Mouse (Mus musculus): ENCODE measurements around the gene Ccdc191. TPM values are rescaled to one million over a fixed set of nuclear protein-coding genes. Genes with fewer than 3 reads are reported as not detected.

The Ccdc191 gene
- polyA plus RNA-seq, 1 experiment, result 7.1 TPM

DNA sequence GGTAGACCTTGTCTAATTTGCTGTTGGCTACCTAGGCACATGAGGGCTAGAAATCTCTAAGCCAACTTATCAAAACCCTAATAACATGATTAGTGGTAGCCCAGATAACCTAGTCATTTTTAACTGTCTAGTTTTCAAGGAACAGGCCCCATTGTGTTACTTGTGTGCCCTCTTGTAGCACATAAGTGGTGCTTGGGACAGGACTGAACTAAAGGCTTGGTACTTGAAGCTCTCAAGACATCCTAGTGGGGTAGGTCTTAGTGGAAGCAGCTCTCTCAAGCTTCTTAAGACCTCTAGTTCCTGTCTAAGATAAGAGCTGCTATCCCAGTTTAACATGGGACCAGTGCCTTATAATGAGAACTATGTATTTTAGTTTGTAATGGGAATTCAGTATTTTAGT is 41.0 kb downstream of the Ccdc191 start:
- DNase-seq (ENCODE audit: extremely low spot score in 1 of 2, low spot score in 1 of 2), result no peak

DNA sequence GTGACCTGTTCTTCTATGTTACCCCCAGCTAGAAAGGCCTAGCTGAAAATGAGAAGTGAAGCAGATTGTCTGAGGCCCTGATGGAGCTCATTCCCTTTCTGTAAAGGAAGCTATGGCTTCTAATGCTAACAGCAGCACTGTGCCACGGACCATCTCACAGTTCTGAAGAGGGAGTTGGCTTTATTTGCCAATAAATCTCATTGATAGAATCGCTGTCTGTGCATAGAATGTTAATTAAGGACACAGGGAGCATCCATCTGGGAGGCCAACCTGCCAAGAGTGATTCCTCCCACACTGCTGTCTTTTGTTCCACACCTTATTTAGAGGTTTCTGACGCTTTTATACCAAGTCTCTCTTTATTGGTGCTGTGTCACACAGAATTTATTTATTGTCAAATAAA is 41.9 kb downstream of the Ccdc191 start:
- no peak for DNase-seq (ENCODE audit: extremely low spot score in 1 of 2, low spot score in 1 of 2)

DNA sequence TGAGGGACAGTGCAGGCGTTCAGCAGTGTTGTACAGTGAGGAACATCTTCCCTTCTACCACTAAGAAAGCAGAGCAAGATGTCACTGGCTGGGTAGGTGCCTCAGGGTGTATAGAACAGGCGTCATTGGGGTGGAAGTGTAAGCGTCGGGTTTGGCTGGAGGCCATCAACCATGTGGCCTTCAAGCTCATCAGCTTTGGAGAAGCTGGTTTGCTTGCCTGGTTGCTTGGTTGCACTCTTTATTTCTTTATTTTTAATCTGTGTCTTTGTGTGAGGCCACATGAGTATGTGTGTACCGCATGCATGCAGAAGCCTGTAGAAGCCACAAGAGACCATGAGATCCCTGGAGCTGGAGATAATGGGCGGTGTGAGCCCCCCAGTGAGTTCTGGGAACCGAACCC is 42.7 kb downstream of the Ccdc191 start:
- no peak for DNase-seq (ENCODE audit: extremely low spot score in 1 of 2, low spot score in 1 of 2)

DNA sequence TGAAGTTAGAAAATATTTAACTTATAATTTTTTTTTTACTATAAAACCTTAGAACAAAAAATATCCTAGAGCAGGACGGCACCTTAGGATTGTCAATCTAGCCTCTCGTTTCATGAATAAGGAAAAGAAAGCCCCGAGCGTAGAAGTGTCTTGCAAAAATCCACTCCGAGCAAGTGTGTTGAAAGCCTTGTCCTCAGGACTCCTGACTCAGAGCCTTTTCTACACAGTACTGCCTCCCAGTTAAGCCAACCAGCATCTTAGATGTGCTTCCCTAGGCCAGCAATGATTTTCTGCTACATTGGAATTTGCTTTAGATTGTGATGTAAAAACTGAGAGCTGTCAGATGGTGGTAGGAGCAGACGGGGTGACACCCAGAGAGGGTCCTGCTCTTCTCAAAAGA is 43.4 kb downstream of the Ccdc191 start:
- DNase-seq (ENCODE audit: extremely low spot score in 1 of 2, low spot score in 1 of 2), result no peak

DNA sequence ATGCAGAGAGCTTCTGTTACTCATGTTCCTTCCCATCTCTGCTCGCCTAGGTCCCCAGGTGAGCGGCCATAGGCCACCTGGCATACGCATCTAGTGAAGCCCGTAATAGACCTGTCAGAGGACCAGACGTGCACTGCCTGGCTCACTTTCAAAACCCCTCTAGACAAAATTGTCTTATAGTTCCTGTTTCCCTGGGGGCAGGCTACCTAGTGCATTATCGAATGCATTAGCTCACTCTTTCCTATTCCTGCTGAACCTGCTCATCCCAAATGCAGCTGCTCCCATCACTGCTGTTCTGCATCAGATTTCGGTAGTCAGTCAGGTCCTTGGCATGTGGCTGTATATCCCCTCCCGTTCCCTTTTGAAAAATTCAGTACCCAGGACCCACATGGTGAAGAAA is 45.3 kb downstream of the Ccdc191 start:
- DNase-seq (ENCODE audit: extremely low spot score in 1 of 2, low spot score in 1 of 2), result no peak

DNA sequence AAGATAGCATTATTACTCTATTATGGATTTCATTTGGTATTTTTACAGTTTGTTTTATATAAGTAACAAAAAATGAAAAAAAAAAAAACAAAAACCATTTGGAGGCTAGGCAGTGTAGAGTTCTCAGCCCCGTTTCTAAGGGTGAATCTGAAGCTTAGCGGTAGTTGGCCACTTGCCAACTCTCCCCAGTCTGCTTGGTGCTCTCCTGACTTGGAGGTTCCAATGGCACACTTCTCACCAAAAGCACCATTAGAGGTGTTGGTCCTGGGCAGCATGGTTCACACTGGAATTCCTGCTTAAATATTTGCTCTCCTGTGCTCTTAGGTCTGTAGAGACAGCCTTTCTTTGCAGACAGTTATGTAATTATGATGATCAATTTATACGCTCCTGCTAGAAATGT is 45.8 kb downstream of the Ccdc191 start:
- no peak for DNase-seq (ENCODE audit: extremely low spot score in 1 of 2, low spot score in 1 of 2)

DNA sequence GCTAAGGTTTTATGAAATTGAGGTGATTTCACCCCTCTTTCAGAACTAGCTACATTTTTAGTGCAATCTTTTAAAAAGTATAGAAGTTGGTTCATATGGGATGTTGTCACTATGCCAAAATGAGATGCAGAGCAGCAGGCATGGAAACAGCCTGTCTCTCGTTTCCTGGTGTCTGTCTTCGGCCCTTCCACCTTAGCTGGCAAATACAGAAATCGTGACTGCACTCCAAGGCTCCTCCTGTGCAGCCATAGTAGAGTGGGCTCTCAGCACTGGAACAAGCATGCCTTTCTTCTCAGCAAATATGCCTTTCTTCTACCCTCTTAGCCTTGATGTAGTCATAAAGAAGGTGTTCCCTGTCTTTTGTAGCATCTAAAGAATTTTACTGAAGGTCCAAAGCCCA is 46.3 kb downstream of the Ccdc191 start:
- peak in 1 of 2 experiments; percentile 27 for DNase-seq (ENCODE audit: extremely low spot score in 1 of 2, low spot score in 1 of 2)

DNA sequence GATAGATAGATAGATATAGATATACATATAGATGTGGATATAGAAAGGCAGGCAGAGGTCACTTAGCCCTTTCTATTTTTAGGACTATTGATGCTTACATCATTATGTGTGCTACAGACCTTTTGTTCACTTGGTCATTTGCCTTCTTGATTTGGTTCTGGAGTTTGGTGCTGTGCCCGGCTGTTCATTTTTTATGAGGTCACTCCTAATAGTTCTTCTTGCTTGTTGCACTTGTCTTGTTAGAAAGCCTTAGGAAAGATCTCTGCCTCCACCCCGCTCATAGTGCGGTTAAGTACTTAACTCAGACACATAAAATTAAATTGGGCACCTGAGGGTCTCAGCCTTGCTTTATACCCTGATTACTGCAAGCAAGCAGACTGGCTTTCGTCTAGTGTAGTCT is 51.2 kb downstream of the Ccdc191 start:
- no peak for DNase-seq (ENCODE audit: extremely low spot score in 1 of 2, low spot score in 1 of 2)

DNA sequence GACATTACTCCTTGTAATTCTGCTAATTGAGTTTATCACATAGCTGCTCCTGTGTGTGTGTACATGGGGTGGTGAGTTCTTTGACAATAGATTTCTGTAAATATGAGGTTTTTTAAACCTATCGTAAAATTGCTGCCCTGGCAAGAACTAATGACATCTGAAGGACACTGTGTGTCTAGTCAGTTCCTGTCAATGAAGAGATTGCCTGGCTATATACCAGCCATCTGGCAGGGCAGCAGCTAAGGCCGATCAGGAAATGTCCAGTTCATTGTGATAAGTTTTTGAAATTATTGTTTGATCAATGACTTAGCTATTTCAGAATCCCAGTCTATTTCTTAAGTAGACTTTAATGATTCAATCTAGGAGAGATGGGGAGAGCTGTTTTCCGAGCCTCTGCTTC is 55.8 kb downstream of the Ccdc191 start:
- DNase-seq (ENCODE audit: extremely low spot score in 1 of 2, low spot score in 1 of 2), result no peak

DNA sequence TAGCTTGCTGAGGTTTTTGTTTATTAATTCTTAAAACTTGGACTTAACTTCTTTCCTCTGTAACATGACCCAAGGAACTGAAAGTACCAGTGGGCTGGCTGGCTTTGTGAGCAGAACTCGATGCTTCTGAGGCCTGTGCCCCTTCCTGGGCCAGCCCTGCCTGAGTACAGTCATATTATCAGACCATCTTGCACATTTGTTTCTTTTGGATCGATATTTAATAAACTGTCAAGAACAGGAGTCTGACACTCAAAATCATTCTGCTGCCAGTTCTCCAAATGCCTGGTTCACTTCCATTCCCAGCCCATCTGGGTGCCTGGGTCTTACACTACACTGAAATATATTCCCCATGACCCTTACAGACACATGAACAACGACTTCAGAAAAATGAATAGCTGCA is 56.3 kb downstream of the Ccdc191 start:
- no peak for DNase-seq (ENCODE audit: extremely low spot score in 1 of 2, low spot score in 1 of 2)

DNA sequence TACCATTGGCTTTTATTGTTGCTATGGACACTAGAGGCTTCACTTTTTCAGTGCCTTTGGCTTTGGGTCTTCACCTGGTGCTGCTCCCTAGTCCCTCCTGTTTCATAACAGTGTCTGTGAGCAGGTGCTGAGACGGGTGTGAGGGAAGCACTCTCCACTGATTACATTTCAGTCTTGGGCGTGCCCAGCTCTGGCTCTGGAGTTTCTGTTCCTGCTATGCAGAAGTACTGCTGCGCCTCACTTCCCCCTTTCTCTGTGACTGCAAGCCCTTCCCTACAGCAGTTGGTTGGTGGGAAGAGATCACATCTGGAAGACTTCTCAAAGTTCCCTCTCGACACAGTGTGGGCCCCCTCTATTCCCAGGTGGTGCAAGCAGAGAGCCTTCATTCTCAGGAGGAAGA is 62.0 kb downstream of the Ccdc191 start:
- DNase-seq (ENCODE audit: extremely low spot score in 1 of 2, low spot score in 1 of 2), result no peak

DNA sequence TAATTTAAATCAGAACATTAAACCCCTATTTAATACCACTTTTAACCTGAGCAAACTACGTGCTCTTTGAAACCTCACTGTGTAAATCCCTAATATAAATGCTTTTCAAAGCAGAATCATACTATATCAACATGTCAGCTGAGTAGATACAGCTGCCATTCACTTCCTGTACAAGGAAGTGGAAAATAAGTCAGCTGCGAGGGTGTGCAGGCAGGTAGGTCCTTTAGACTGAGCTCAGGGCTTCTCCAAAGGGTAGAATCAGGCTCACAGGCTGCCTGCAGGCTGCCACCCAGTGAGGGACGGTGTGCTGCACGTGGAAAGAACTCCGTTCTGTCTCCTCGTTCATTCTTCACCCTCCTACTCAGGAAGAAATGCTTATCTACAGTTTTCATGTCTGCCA is 65.3 kb downstream of the Ccdc191 start:
- DNase-seq (ENCODE audit: extremely low spot score in 1 of 2, low spot score in 1 of 2), result no peak

DNA sequence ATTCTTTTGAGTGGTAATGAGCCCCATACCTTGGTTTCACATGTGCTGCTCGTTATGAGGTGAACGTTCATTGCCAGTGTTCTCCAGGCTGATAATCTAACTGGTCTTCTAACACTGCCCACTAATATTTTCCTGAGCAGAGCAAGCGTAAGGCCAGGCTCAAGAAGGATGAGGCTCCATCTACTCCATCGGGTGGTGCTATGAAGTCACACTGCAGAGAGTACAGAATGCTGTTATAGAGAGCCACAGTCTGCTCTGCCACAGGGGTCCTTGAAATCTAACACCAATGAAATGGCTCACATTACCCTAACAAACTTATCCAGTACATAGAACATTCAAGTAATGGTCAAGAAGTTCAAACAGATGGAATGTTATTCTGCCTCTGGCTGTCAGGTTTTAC is 68.4 kb downstream of the Ccdc191 start:
- no peak for DNase-seq (ENCODE audit: extremely low spot score in 1 of 2, low spot score in 1 of 2)

DNA sequence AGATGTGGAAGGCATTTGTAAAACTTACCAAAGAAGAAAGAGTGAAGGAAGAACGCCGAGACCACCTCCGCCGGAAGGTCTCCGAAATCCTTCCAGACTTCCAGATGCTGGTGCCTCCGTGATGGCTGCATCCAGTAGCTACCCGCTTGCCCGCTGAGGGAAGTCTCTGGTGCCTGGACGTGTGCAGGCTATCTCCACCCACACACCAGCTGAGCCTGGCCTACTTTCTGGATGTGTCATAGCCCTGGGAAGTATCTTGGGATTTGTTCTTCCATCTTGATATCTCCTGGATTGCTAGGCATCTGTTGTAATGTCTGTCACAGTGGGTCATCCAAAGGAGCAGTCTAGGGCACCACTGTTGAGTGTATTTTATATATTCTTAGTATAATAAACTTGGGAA is 73.7 kb downstream of the Ccdc191 start:
- DNase-seq (ENCODE audit: extremely low spot score in 1 of 2, low spot score in 1 of 2), result peak in 1 of 2 experiments; percentile 69

DNA sequence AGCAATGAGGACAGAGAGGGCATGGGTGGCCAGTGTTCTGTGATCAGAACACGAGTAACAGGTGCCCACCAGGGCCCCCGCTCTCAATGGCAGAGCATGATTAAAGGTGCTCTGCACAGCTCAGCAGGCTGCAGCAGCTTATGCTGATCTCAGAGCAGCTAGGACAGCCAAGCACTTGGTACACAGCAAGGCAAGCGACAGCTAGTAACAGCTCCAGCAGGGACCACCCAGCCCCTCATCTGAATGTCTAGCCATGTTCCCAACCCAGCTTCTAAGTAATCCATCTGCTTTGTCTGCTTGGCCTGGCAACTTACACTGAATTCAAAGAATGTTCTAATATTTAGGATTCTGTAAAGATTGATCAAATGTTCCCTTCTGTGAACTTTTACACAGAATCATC is 74.2 kb downstream of the Ccdc191 start:
- no peak for DNase-seq (ENCODE audit: extremely low spot score in 1 of 2, low spot score in 1 of 2)

DNA sequence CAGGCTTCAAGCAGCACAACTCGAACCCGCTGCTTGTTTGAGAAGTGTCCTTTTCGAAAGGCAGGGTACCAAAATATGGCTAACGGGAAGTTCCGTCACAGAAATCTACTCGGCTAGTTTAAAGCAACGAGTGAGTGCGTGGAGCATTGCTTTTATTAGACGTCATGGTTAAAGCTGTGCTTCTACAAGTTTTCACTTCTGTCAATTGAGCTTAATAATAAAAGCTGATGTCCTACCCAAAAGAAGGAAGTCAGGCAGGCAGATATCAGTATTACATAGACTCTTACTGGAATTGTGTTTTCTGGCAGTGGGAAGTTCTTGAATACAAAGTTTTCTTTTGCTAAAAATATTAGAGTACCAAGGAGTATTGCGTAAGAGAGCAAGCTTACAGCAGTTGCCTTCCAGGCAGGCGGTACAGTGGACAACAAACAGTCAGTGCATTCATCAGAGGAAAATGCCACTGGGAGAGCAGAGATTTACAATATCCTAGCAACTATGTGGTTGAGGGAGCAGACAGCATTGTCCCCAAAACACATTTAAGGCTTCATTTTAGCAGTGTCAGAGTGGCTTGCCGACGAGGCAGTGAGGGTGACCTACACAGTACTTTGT is 76.3 kb downstream of the Ccdc191 start:
- no peak for DNase-seq (ENCODE audit: extremely low spot score in 1 of 2, low spot score in 1 of 2)

DNA sequence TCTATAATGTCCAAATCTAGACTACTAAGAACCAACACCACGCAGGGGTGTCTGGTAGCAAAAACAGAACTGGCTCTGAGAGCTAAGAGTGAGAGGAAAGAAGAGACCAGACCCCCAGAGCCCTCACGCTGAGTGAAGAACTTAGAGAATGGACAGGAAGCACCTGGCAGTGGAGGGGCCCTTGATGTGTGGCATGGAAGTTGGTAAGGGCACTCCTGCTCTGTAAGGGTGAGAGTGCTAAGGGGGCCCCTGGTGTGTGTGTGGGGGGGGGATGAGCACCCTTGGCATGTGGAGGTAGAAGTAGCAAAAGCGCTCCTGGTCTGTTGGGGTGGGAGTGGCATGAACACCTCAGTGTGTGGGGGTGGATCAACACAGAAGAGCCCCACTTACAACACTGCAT is 80.8 kb downstream of the Ccdc191 start:
- no peak for DNase-seq (ENCODE audit: extremely low spot score in 1 of 2, low spot score in 1 of 2)

DNA sequence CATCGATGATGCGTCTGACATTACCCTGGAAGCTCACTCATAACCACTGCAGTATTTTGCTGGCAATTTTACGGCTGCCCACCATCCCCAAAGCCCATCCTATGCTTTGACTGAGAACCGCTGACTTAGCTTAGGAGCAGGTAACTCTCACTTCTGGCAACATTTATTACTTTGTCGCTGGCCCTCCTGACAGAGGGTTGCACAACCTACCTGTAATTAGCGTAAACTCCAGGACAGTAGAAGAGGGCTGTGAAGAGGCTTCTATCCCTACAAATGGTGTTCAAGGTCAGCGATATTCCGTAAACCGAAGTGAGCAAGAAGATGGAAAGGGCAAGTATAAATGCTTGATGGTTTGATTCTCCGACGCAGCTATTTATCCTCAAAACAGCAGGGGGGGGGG is 81.6 kb downstream of the Ccdc191 start:
- no peak for DNase-seq (ENCODE audit: extremely low spot score in 1 of 2, low spot score in 1 of 2)

DNA sequence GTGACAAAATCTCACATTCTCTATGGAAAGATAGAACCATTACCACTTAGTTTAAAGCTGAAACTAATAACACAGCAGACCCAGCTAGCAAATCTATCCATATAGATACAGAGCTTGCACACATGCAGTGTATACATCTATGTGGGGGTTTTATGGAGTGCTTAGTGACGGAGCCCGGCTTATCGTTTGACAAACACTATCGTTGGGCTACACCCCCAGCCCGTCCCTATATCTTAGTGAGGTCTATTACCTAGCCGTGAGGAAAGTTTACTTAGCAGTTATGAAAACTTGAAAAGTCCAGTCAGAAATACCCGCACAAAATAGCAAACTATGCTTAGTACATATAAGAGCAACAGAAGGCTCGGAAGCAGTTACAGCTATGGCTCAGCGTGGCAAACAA is 82.1 kb downstream of the Ccdc191 start:
- no peak for DNase-seq (ENCODE audit: extremely low spot score in 1 of 2, low spot score in 1 of 2)

DNA sequence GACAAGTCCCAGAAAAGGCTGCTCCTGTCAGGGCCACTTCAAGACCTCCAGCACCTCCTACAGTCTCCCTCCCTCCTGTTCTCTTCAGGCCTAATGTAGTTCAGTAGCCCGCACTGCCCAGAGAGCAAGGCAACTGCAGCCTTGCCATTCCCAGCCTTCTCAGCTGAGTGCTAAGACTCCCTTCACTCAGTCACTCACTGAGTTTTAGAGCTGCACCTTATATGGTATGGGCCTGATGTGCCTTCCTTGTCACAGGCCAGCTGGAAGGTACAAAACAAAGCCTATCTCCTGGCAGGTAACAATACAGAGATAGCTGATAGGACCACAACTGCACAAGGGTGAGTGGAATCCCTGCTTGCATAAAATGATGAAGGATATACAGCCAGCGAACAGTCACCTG is 82.8 kb downstream of the Ccdc191 start:
- DNase-seq (ENCODE audit: extremely low spot score in 1 of 2, low spot score in 1 of 2), result no peak

DNA sequence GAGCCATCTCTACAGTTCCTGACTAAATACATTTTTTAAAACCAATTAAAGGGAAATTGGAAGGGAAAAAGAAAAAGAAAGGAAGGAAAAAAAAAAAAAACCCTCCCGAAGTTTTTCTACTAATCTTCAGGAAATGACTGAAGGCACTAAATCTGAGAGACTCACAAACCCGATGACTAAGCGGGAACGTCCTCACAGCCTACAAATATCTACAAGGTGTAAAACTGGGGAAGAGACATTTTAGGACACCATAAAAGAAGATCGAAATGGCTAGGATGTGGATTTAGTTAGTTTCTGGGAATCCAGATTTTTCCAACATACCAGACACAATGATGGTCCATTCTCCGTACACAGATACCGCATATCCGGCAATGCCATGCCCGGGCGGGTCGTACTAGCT is 83.5 kb downstream of the Ccdc191 start:
- DNase-seq (ENCODE audit: extremely low spot score in 1 of 2, low spot score in 1 of 2), result no peak

DNA sequence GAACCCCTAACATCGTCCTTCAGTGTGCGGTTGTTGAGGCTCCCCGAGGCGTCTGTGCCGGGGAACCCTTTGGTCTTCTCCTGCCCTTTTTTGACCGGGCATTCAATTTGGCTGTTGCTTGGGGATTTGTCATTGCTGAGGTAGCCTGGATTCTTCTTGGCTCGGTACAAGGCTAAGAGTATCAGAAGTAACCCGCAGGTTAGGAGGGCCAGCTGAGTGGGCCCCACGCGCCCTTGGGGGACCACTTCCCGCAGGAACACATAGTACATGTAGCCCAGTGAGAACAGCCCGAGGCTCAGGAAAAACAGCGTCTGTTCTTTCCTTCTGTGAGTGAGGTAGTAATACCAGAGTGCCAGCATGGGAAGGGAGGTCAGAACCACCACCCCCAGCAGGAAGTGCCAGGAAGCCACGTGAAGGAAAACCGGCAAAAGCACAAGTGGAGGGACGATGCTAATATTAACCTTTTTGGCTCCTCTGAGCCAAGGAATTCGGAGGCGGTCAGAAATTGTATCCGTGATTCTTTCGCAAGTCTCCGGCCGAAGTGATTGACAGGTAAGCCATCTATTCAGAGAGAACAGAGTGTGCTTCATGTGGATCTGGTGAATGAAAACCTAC is 84.1 kb downstream of the Ccdc191 start:
- DNase-seq (ENCODE audit: extremely low spot score in 1 of 2, low spot score in 1 of 2), result no peak

DNA sequence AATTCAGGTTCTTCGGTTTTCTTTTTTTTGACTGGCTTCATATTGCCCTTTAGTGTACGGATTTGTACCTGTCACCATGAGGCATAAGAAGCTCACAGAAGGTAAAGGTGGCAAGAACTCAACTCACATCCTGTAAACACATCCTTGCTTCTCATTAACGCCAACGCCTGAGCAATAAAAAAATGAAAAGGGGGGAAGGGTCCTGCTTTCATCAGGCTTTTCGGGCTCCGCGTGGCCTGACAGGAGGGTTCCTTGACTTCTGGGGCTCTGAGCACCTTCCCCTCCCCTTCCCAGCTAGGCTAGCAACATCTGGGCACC is 89.4 kb downstream of the Ccdc191 start:
- DNase-seq (ENCODE audit: extremely low spot score in 1 of 2, low spot score in 1 of 2), result no peak

All from frontal cortex, adult 2 months (tissue).